Mouse (Mus musculus) midbrain, postnatal 0 days (tissue): ENCODE measurements around the gene Hrg. TPM values are rescaled to one million over a fixed set of nuclear protein-coding genes. Genes with fewer than 3 reads are reported as not detected.
"Not testable (repeated sequence)": the region's sequence is repeated elsewhere in the genome, so short reads cannot be mapped to it uniquely, and the experiment has no call there.

Source experiments
- ATAC-seq: fragments of 200-750 bp; cut with Nextera tagmentation; 2 replicates; pipeline ENCODE4 v1.8.0; 2017; ENCODE audit warnings: moderate number of reproducible peaks, mild to moderate bottlenecking, moderate TSS enrichment, moderate library complexity; ENCODE audit not compliant: low FRiP score
- DNase-seq: peaks from one replicate; pipeline ENCODE4 v3.0.0-alpha.2; 2015; ENCODE audit warnings: low spot score
- H3K27ac ChIP-seq: fragments of 300-500 bp; sonication (generic); 2 replicates; pipeline ENCODE4 v1.5.1; 2014; ENCODE audit warnings: low read depth, mild to moderate bottlenecking, low read length, mixed read lengths
- H3K27me3 ChIP-seq: fragments of 300-500 bp; sonication (generic); 2 replicates; pipeline ENCODE4 v1.6.1; 2014; ENCODE audit warnings: low read length, control low read depth, mixed read lengths; ENCODE audit not compliant: insufficient read depth
- H3K36me3 ChIP-seq: fragments of 300-500 bp; sonication (generic); 2 replicates; pipeline ENCODE4 v1.6.1; 2014; ENCODE audit warnings: low read length, control low read depth, mixed read lengths; ENCODE audit not compliant: insufficient read depth
- H3K4me1 ChIP-seq: fragments of 300-500 bp; sonication (generic); 2 replicates; pipeline ENCODE4 v1.6.1; 2014; ENCODE audit warnings: mild to moderate bottlenecking, control low read depth, antibody characterized with exemption, low read length, mixed read lengths; ENCODE audit not compliant: insufficient read depth
- H3K4me2 ChIP-seq: fragments of 300-500 bp; sonication (generic); 2 replicates; pipeline ENCODE4 v1.6.1; 2014; ENCODE audit warnings: low read depth, mild to moderate bottlenecking, low read length, mixed read lengths; ENCODE audit not compliant: poor library complexity, severe bottlenecking
- H3K4me3 ChIP-seq: fragments of 300-500 bp; sonication (generic); 2 replicates; pipeline ENCODE4 v1.5.1; 2014; ENCODE audit warnings: low read depth, mild to moderate bottlenecking, low read length, moderate library complexity
- H3K9ac ChIP-seq: fragments of 300-500 bp; sonication (generic); replicated peaks from 2 replicates; pipeline ENCODE4 v1.6.1; 2014; ENCODE audit warnings: mild to moderate bottlenecking, low read length, moderate library complexity, mixed read lengths; ENCODE audit not compliant: poor library complexity, severe bottlenecking
- H3K9me3 ChIP-seq: fragments of 300-500 bp; sonication (generic); 2 replicates; pipeline ENCODE4 v1.6.1; 2016; ENCODE audit warnings: low read length, control low read depth
- CTCF ChIP-seq: IDR thresholded peaks from 2 replicates; pipeline ENCODE4 v1.5.1; 2016; ENCODE audit warnings: antibody characterized with exemption, mild to moderate bottlenecking
- WGBS: fragments of 180-500 bp; shearing (Covaris S2); extraction: QIAGEN DNeasy Blood & Tissue Kit; methylation state at CpG from one replicate; pipeline ENCODE4 v1.1.7; 2014; 5-methylcytosine and 5-hydroxymethylcytosine counted together
- polyA plus RNA-seq: library from polyadenylated mRNA; unstranded; fragments of >200 nt; fragmentation: Nextera tagmentation; extraction: Ambion mirVana; gene quantifications from 2 replicates; pipeline ENCODE4 v1.2.1, GENCODE M21; 2015
- total RNA-seq: library from RNA; depleted of rRNA; stranded (reverse); fragments of >200 nt; gene quantifications from 2 replicates; pipeline ENCODE4 v1.2.3, GENCODE M21; 2014

Gene Hrg
- total and polyA plus RNA-seq, 2 experiments from 2014 or later = not detected

GRCm38 (mm10) chr16:22931431-22932200 is 19.3 kb upstream of the Hrg start:
- no peaks in the 10 kb centered on the region for H3K9me3 ChIP-seq
- no peaks in the 10 kb centered on the region for H3K27me3 ChIP-seq
- H3K36me3 ChIP-seq = no peaks in the 10 kb centered on the region
- no peak overlapping the region for H3K4me3 ChIP-seq
- H3K27ac ChIP-seq = no peak overlapping the region
- H3K4me1 ChIP-seq = no peaks in the 10 kb centered on the region
- DNase-seq (no peak), ATAC-seq (no peak)
- H3K4me2 ChIP-seq = no peak overlapping the region
- no peak overlapping the region for H3K9ac ChIP-seq
- TF ChIP-seq CTCF = no peak
- WGBS = 88% methylated on average over 11 of the region's 11 CpGs

GRCm38 (mm10) chr16:22937631-22938030 is 13.2 kb upstream of the Hrg start:
- Histone ChIP-seq H3K36me3 (no peaks in the 10 kb centered on the region), H3K27me3 (no peaks in the 10 kb centered on the region), H3K4me1 (no peaks in the 10 kb centered on the region), H3K4me2 (no peak overlapping the region), H3K9me3 (no peaks in the 10 kb centered on the region), H3K4me3 (no peak overlapping the region), H3K9ac (no peak overlapping the region), H3K27ac (no peak overlapping the region)
- WGBS = 91% methylated on average over 12 of the region's 12 CpGs
- DNase-seq = no peak
- no peak for TF ChIP-seq CTCF
- ATAC-seq = no peak

- 89% methylated on average over 2 of the region's 2 CpGs for WGBS
- ATAC-seq (no peak), DNase-seq (no peak)
- Histone ChIP-seq H3K4me3 (no peak overlapping the region), H3K9me3 (no peaks in the 10 kb centered on the region), H3K27me3 (no peaks in the 10 kb centered on the region), H3K9ac (no peak overlapping the region), H3K27ac (no peak overlapping the region), H3K4me2 (no peak overlapping the region), H3K4me1 (no peaks in the 10 kb centered on the region), H3K36me3 (no peaks in the 10 kb centered on the region)
- TF ChIP-seq CTCF = no peak
Measured at GRCm38 (mm10) chr16:22938541-22938940, 12.3 kb upstream of the Hrg start.

GRCm38 (mm10) chr16:22939120-22939695 is 11.7 kb upstream of the Hrg start:
- Histone ChIP-seq H3K4me2 (no peak overlapping the region), H3K36me3 (no peaks in the 10 kb centered on the region), H3K4me1 (no peaks in the 10 kb centered on the region), H3K27me3 (no peaks in the 10 kb centered on the region), H3K4me3 (no peak overlapping the region), H3K9ac (no peak overlapping the region), H3K9me3 (no peaks in the 10 kb centered on the region), H3K27ac (no peak overlapping the region)
- no peak for TF ChIP-seq CTCF
- DNase-seq (no peak), ATAC-seq (no peak)
- WGBS = 85% methylated on average over 8 of the region's 8 CpGs

- not testable (repeated sequence) for H3K4me1 ChIP-seq, H3K4me2 ChIP-seq, H3K9me3 ChIP-seq, H3K9ac ChIP-seq, H3K4me3 ChIP-seq, H3K27ac ChIP-seq, H3K36me3 ChIP-seq, H3K27me3 ChIP-seq, ATAC-seq, DNase-seq
Measured at GRCm38 (mm10) chr16:22941825-22942476, 8.9 kb upstream of the Hrg start.

GRCm38 (mm10) chr16:22947371-22947770 is 3.5 kb upstream of the Hrg start:
- H3K9me3 ChIP-seq = no peaks in the 10 kb centered on the region
- H3K36me3 ChIP-seq = no peaks in the 10 kb centered on the region
- no peak for ATAC-seq
- no peak overlapping the region for H3K4me2 ChIP-seq
- H3K27ac ChIP-seq = no peak overlapping the region
- no peak for TF ChIP-seq CTCF
- no peak for DNase-seq
- no peaks in the 10 kb centered on the region for H3K27me3 ChIP-seq
- H3K4me3 ChIP-seq = no peak overlapping the region
- H3K4me1 ChIP-seq = no peaks in the 10 kb centered on the region
- no peak overlapping the region for H3K9ac ChIP-seq
- WGBS = 90% methylated on average over 2 of the region's 2 CpGs
